Mouse (Mus musculus) lung, adult 2 months (tissue): ENCODE results near the gene Dock1.

Experiments
- CTCF ChIP-seq: fragments of 200-500 bp; IDR thresholded peaks from 2 replicates; pipeline ENCODE4 v1.5.1; 2011; ENCODE audit warnings: mild to moderate bottlenecking, low read length, control low read depth; ENCODE audit not compliant: insufficient read depth
- POLR2A ChIP-seq: fragments of 200-500 bp; IDR thresholded peaks from 2 replicates; pipeline ENCODE4 v1.6.1; 2011; ENCODE audit warnings: low read depth, mild to moderate bottlenecking, control low read depth, low read length, borderline replicate concordance; ENCODE audit errors: extremely low read depth

GRCm38 (mm10) chr7:135083421-135083820 lies 413.0 kb downstream of the Dock1 start:
- TF ChIP-seq CTCF (no peak), POLR2A (no peak)
